Mouse (Mus musculus) lung, postnatal 25 days (tissue): ENCODE results near the gene Fubp1.
A peak's percentile ranks its signal among the peaks of the same experiment; 100 is the strongest.

Experiments
- DNase-seq: peaks from one replicate; pipeline ENCODE4 v3.0.0; 2022; ENCODE audit warnings: low spot score

Gene Fubp1

DNA sequence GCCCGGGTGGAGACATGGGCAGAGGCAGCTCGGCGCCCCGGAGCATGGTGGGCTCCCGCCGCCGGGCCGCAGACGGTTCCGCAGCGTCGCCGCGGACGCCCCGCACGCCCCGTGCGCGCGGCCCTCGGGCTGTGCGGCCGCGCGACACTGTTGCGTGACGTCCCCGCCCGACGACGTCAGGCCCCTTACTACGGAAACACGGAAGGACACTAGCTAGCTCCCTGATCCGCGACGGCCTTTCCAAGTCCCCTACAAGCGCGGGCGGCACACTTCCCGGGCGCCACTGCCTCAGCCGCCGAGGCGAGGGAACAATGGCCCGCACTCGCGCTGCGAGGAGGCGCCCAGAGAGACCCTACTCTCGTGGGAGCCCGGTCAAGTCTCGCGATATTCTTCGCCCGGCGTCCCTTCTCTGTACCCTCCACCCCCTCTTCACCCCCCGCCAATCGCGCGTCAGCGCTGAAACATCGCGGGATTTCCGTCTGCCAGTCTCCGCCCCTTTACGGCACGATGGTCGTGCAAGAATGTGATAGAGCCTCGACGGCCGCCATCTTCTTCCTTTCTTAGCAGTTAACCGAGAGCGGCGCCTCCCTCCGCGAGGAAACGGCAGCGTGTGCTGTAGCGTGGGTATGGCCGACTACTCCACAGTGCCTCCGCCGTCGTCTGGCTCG, at the start of gene Fubp1, which contains the start of gene Dnajb4:
Fubp1 (plus strand) TSS at position 456 of the 668 bp plus-strand sequence.
Dnajb4 (minus strand) TSS at position 336 of the 668 bp plus-strand sequence.
- DNase-seq: peak; percentile 100

DNA sequence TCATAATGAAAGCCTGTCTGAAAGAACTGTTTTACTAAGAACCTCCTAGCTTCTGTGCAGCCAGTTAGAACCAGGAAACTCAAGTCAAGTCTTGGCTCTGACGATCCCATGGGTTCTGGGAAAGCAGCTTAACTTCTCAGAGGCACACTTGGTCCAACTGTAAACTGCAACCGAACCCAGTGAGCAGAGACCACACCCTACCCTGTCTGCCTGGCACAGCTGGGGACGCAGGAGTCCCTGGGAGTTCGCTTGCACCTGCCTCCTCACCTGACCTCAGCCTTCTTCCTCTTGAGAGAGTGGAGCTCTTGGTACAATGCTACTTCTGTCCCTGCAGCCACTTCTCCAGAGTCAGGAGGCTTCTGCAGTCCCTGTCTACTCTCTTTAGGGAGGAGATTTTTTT, 49.6 kb upstream of the Fubp1 start:
- peak; percentile 36 for DNase-seq

DNA sequence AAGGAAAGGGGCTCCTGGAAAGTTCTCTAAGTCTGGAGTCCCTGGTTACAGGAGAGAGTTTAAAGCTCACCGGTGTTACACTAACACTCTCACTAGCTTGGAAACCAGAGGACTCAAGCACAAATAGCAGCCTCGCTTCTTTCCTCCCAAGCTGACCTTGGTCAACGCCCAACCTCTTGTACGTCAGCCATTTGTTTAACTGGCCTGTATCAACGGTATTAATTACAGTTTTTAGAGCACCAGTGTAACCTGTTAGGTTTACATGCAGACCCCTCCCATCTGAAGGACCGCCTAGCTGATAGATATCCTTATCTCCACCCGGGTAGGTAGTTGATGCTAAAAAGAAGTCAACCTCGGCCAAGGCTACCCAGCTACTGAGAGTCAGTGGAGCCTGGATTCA, 46.9 kb upstream of the Fubp1 start:
- no peak for DNase-seq

DNA sequence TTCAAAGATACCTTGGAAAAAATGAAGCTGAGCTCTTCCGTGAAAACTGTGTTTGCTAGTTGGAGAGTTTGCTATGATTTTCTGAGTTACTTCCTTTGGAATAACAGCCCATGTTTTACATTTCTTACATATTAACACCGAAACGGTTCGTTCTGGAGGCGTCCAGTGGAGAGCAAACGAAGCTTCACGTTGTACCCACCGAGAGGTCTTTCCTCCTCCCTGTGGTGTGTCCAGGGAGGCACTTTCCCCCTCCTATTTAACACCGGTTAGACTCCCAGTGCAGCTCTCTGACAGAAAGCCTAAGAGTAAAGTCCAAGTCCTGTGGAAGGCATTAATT, 45.2 kb upstream of the Fubp1 start:
- no peak for DNase-seq

DNA sequence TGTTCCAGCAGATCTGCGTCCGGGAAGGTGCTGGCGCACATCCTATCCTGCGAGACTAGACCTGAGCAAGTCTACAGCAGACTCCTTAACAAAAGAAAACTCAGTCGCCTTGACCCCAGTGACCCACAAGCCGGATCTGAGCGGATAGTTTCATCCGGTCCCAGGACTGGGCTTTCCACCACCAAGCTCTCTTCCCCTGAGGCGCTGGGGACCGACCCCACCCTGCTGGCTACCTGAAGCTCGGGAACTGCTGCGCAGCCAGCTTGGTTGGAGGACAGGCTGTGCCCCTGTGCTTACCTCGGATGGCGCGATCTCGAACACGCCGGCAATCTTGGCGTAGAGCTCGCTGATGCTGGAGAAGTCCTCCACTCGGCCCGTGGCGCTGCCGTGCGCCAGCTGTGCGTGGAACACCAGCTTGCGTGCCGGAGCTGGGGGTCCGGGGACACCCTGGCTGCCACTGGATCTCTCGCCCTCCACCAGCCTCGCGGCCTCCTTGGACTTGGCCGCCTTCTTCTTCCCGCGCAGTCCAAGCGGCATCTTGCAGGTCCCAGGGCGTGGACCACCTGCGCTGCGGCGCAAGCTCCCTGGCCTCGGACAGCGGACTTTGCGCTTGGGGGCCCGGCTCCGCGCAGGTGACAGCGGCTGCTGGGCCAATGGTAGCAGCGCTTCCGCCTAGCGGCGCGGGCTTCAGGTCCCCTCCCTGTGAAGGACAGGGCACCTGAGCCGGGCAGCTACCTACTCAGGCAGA, 44.7 kb upstream of the Fubp1 start:
- DNase-seq: peak; percentile 52

DNA sequence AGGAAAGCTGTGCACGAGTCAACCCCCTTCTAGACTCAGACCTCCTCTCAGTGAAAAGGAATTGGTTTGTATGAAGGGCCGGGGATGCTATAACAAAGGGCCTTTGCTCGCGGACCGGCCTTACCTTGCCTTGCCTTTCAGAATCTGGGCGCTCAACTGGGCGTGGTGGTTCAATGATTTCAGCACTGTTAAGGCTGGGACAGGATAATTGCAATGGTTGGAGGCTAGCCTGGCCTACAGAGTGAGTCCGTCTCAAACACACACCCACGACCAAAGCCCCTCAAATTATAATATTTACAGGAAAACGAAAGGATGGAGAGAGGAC, 44.2 kb upstream of the Fubp1 start, which contains the start of gene Gipc2:
Gipc2 (minus strand) TSS at position 132 of the 325 bp plus-strand sequence.
- no peak for DNase-seq

DNA sequence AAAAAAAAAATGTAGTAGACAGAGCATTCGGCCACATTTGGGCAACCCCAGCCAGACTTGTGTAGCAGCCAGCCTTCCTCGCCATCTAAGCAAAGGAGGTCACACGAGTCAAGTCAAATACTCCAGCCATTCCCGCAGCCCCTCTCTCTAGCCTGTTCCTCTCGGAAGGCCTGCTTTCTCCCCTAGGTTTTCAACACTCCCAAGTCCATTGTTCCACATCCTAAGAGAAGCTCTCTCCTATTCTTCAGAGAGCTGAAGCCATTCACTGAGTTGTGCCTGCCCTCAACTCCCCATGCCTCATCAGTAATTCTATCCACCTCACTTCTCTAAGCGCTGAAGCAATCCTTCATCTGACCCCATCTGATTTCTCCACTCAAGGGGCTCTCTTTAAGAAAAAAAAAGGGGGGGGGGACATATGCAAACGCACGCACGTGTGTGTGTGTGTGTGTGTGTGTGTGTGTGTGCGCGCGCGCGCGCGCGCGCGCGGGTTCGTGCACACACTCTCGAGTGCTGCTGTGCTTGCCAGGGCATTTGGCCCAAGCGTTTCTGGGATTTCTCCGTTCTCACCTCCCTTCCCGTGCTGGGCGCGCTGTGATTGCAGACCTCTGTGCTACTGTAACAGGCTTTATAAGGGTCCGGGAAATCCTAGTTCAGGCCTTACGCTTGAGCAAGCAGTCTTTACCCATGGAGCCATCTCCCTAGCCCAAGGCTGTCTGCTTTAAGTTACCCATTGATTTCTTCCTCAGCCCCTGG, 43.3 kb upstream of the Fubp1 start:
- no peak for DNase-seq

DNA sequence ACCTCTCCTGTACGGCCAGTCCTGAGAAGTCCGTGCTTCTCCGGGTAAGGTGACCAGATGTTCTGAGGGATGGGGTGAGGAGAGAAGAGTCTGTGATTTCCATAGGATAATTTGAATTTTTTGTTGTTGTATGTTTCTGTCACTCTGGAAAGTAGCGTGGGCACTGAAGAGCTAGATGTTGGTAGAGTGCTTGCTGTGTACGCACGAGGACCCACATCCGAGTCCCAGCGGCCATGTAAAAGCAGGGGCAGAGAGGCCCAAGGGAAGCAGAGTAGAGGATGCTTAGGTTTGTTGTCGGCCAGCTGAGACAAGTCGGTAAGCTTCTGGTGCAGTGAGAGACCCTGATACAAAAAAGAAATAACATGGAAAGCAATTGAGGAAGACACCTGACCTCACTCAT, 42.2 kb upstream of the Fubp1 start:
- no peak for DNase-seq

DNA sequence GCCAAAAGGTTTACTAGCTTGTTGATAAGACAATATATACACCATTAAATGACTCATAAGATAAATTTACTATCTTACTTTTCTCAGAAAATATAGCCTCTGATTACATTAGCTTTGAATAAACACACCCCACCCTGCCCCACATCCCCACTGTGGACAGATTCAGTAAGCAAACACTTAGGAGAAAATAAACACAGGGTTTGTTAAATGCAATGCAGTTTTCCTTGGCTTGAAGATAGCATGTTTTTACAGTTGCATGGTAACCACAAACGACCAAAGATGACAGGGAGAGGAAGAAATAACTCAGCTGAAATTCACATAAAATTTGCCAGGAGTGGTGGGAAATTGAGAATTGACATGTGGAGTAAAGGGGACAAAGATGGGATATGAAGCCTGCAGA, 39.8 kb upstream of the Fubp1 start:
- DNase-seq: no peak

DNA sequence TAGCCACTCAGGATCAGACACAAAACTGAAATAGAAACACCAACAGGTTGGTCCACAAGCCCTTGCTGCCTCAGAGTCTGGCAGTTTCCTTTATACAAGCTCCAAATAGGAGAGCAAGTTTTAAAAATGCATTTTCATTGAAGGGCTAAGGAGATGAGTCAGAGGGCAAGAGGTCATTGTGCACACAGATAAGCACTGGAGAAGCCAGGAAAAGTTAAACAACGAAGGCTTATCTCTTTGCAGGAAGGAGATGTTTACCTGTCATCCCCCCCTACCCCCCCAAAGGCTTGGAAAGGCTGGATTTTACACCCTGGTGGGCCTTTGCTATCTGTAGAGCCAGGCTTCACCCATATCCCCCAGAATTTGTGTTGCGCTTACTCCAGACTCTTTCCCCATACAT, 39.0 kb upstream of the Fubp1 start:
- no peak for DNase-seq

DNA sequence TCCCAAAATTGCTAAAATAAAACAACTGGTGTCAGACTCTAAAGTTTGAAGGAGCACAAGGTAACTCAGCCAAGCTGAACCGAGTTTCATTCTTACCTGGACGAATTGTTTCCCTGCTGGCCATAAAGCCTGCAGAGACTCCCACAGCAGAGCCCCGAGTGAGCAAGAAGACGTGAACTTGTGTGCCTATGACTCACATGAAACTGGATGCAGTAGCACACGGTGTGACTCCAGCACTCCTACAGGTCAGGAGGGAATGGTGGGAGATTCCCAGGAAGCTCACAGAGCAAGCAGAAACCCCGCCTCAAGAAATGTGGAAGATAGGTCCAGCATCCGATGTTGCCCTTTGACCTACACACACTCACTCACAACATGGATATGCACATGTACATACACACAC, 38.4 kb upstream of the Fubp1 start:
- DNase-seq: no peak

DNA sequence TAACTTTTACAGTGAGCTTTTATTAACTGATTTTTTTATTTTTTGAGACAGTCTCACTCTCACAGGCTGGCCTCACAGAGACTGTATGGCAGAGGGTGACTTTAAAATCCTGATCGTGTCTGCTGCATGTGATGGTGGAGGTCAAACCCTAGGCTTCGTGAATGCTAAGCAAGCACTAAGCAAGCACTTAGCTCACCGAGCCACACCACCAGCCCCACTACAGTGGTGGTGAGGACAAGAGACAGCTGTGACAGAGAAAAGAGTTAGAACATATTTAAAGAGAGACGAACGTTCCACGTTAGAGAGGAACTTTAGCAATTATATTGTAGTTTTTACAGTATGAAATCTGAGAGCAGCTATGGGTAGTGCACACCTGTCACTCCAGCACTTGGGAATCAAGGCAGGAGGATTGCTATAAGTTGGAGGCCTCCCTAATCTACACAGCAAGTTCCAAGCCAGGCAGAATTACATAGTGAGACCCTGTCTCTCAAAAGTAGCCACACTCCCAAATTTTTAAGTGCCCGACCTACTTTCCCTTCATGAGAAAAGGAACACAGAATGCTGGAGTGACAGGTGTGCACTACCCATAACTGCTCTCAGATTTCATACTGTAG, 37.8 kb upstream of the Fubp1 start:
- DNase-seq: no peak

DNA sequence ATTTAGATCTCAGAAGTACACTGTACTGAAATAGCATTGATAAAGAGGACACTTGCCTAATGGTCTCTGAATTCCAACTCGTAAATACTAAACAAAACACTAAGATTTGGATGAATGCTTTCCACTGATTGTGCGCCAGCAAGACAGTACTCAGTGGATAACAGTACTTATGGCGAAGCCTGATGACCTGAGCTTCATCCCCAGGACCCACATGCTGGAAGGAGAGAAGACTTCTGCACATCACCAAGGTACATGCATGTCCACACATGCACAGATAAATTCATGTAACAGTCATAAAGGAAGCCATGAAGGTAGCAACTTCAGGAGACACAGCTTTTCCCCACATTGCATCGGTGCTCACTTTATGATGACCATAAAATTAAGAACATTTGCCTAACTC, 31.4 kb upstream of the Fubp1 start:
- DNase-seq: no peak

DNA sequence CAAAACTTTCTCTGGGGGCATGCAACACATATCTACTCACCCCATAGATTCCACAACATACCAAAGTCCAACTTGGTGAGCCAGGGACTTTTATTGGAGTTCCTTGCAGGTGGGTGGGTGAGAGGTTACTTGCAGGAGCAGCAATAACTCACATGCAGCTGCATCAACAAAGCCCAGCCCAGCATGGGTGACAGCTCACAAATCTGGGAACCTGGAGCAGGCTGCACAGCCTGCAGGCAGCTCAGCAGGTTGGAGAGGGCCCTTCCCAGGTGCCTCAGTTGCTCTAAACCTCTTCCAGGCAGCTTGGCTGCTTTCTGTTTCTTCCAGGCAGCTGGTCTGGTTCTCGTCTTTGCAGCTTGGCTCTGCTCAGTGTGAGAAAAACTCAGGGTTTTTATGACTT, 30.9 kb upstream of the Fubp1 start:
- no peak for DNase-seq

DNA sequence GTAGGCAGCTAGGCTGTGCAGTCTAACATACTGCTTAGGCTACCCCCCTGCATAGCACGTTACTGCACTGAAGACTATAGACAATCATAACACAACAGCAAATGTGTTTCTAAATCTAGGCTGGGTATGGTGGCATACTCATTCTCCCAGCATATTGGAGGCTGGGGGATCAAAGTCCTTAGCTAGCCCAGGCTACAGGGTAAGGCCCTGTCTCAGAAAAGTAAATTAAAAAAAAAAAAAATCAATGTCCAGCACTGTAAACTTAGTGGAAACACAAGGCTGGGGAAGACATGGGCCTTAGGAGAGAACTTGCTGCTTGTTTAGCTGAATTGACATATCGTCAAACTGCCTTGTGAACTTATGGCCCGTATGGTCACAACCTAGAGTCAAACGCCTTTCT, 29.6 kb upstream of the Fubp1 start:
- no peak for DNase-seq

DNA sequence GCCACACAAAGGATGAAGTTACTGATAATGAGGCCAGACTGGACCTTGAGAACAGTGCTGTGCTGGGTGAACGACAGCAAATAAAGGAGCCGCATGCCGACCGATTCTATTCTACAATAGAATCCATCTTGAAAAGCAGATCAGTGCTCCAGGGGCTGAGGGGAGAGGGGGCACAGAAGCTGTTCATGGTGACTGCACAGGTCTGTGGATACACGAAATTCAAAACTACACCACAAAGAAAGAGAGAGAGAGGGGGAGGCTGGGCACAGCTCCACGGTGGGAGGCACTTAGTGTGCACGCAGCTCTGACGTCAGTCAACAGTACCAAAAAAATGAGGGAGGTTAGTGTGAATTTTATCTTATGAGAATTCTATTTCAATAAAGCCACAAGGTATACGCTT, 26.7 kb upstream of the Fubp1 start:
- no peak for DNase-seq

DNA sequence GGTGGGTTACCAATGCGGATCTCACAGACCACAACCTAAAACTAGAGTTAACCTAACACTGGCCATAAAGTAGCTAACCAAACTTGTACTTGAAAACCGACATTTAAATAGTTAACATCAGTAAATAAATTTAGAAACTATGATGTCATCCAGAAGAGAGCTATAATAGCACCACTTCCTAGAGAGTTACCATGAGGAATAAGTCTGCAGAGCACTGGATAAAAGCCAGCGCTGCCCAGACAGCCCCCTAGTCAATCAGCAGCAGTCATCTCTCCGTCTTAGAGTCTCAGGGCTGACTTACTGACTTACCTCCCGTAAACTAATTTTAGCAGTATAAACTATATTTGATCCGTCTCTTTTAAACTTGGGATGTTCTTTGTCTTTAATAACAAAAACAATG, 24.1 kb upstream of the Fubp1 start:
- DNase-seq: no peak

DNA sequence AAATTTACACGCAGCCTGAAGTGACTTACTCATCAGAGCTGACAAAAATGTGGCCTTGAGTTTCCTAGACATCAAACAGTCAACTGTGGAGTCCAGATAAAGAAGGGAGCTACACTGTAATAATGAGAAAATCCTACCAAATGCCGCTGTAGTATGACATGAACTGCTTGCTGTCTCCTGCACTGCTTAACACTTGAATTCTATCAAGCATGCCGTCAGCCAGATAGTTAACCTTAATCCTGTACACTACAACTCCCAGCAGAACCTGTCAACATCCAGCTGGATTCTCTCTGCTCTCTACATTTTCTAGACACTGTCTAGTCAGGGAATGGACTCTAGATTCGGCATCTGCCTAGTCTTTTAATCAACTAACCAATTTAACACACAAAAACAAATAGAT, 20.9 kb upstream of the Fubp1 start:
- peak; percentile 21 for DNase-seq

DNA sequence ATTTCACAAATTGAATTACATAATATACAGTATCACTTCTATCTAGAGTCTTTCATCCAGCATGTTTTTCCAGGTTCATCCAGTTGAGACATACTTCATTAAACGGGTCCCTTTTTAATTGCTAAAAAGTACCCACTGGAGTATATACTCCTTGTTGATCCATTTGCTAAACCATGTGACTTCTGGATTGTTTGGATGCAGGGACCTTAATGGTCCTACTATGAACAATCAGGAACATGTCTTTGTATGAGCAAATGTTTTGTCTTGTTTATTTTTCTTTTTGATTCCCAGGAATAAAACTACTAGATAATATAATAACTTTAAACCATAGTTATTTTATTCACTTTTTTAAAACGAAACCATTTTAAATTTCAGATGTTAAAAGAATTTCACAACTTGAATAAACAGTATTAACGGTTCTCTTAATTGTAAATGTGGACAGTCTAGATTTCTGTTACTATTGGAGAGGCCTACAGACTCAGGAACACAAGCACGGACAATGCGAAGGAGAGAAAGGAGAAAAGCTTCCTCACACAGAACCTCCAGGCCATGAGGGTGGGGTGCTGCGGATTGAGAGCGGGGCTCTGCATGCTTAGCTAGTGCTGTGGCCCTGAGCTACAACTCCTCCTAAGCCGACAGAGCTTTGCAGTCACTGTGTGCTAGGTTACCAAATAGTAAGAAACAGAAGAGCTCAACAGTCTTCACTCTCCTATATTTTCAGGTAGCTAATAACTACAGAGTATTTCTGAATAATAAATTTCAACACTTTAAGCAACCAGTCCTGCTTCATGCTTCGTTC, 19.3 kb upstream of the Fubp1 start:
- no peak for DNase-seq

DNA sequence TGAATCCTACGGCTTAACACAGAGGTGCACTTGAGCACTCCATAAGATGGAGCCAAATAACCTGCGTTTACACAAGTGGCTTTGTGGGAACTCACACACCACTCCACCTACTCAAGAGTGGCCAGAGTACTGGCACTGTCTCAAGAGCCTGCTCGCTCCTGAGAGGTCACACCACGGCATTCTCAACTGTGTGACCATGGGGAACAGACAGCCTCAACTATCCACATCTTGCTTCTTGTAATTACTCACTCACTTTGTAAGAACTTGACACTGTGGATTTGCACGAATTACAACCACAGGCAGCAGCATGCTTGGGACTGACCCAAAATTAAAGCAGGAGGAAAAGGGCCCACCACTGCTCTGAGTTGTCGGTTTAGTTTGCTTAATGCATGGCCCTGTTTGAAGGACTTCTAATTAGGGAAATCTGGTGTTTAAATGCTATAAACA, 18.4 kb upstream of the Fubp1 start:
- DNase-seq: peak; percentile 91

DNA sequence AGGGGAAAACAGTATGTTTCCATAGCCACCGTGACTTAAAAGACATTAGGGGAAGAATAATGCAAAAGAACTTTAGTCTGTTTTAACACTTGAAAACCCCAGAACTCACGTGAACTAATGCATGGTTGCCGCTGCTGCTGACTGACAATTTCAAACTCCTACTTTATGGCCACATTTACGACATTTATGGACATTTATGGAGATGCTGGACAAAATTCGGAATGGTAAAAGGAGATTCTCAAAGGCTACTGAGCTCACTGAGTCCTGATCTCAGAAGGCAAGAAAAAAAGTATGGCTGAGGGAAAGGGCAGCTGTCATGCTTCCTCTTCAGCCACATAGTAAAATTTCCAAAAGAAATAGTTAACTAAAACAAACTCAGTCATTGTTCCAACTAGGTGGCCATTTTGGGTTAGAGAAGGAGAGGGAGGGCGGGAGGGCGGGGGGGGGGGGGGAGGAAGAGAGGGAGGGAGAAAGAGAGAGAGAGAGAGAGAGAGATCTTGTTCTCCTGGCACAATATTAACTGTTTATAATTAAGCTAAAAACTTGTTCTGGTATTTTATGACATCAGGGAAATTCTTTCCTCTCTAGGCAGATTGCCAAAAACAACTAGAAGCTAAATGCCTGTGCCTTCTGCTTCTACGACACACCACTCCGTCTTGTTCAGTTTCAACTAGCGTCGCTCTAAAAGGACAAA, 17.8 kb upstream of the Fubp1 start:
- peak; percentile 64 for DNase-seq
